Mouse (Mus musculus) neural tube, embryonic 12.5 days (tissue): ENCODE data around the gene Ncoa6. TPM values are rescaled to one million over a fixed set of nuclear protein-coding genes. Genes with fewer than 3 reads are reported as not detected.

ENCODE experiments used
- ATAC-seq: fragments of 200-750 bp; cut with Nextera tagmentation; 2 replicates; pipeline ENCODE4 v1.8.0; 2017; ENCODE audit warnings: low read depth, mild to moderate bottlenecking, moderate TSS enrichment, moderate library complexity; ENCODE audit not compliant: low FRiP score
- H3K27ac ChIP-seq: fragments of 300-500 bp; sonication (generic); 2 replicates; pipeline ENCODE4 v1.5.1; 2016
- H3K27me3 ChIP-seq: fragments of 300-500 bp; sonication (generic); replicated peaks from 2 replicates; pipeline ENCODE4 v1.6.1; 2016; ENCODE audit warnings: mild to moderate bottlenecking
- H3K36me3 ChIP-seq: fragments of 300-500 bp; sonication (generic); 2 replicates; pipeline ENCODE4 v1.6.1; 2016; ENCODE audit warnings: mild to moderate bottlenecking
- H3K4me1 ChIP-seq: fragments of 300-500 bp; sonication (generic); 2 replicates; pipeline ENCODE4 v1.6.1; 2016
- H3K4me2 ChIP-seq: fragments of 300-500 bp; sonication (generic); replicated peaks from 2 replicates; pipeline ENCODE4 v1.6.1; 2016; ENCODE audit warnings: mild to moderate bottlenecking
- H3K4me3 ChIP-seq: fragments of 300-500 bp; sonication (generic); 2 replicates; pipeline ENCODE4 v1.5.1; 2016
- H3K9ac ChIP-seq: fragments of 300-500 bp; sonication (generic); 2 replicates; pipeline ENCODE4 v1.6.1; 2016; ENCODE audit warnings: mild to moderate bottlenecking
- H3K9me3 ChIP-seq: fragments of 300-500 bp; sonication (generic); 2 replicates; pipeline ENCODE4 v1.6.1; 2016; ENCODE audit warnings: mild to moderate bottlenecking
- WGBS: fragments of 180-500 bp; shearing (Covaris S2); methylation state at CpG from one replicate; pipeline ENCODE4 v1.1.7; 2016; 5-methylcytosine and 5-hydroxymethylcytosine counted together
- polyA plus RNA-seq: library from polyadenylated mRNA; unstranded; fragments of >200 nt; fragmentation: Nextera tagmentation; extraction: Ambion mirVana; gene quantifications from 2 replicates; pipeline ENCODE4 v1.2.1, GENCODE M21; 2016

Ncoa6 gene
- 24.5 and 27.7 TPM in 2 replicates for polyA plus RNA-seq

DNA sequence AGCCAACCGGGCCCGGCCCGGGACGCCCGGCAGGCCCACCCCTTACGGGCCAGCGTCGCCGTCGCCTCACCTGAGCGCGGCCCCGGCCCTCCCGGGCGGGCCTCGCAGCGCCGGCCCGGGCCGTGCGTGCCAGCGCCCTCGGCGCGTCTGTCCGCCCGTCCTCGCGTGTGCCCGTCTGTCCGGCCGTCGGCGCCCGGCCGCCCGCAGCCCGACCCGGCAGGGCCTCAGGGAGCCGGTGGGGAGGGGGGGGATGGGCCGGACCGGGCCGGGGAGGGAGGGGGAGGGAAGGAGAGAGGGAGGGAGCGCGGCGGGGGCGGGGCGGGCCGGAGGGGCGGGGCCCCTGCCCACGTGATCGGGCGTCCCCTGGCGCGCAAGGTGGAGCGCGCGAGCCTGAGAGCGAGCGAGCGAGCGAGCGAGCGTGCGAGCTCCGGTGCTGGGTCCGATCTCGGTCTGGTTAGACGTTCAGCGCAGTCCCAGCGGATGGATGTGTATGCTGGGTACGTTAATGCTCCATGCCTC lies at the start of gene Ncoa6:
TSS of gene Ncoa6 (minus strand) at position 325 of the 519 bp plus-strand sequence.
- peak within 1 kb of the TSS; percentile 75 for H3K4me2 ChIP-seq
- WGBS: under 1% methylated on average over 68 of the region's 72 CpGs
- H3K27me3 ChIP-seq: no peaks in the 10 kb centered on the region
- peak; percentile 82 for ATAC-seq
- H3K27ac ChIP-seq: peak within 1 kb of the TSS; percentile 79
- peak within 1 kb of the TSS; percentile 97 for H3K9ac ChIP-seq
- no peaks in the 10 kb centered on the region for H3K9me3 ChIP-seq
- H3K4me3 ChIP-seq: peak within 1 kb of the TSS; percentile 97
- H3K4me1 ChIP-seq: peaks cover 18% of the 10 kb centered on the region
- no peaks in the 10 kb centered on the region for H3K36me3 ChIP-seq

DNA sequence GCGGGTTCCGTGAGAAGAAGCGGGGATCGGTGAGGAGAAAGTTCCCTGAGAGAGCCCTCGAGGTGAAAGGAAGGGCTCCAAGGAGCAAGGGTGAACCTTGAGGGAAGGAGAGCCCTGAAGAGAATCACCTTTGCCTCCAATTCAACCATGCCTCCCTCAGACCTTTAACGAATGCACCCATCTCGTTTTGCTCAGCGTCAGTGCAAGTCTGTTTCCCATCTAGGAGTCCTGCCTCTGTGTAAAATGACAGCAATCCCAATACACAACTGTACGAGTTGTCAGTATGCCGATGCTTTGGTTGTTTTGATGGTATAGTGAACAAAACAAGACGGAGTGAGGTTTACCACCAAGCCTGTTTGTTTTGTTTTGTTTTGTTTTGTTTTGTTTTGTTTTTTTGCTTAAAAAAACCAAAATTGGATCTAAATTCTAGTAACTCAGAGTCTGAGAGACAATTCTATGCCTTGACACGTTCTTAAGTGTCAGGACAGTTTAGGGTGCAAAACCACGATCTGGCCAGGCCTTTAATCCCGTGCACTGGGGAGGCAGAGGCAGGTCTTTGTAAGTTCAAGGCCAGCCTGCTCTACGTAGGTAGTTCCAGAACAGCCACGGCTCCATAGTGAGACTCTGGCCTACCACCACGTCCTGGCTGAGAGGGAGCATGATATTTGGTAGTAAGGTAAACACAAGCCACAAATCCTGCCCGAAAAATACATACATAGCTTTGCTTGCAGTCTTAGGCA lies 45.0 kb upstream of the Ncoa6 start:
- ATAC-seq: no peak
- 28% methylated on average over 18 of the region's 18 CpGs for WGBS
- Histone ChIP-seq H3K27ac (0 out of 2 replicates have a peak overlapping the region, but pooled peaks have one; percentile 50), H3K4me1 (peaks cover 18% of the 10 kb centered on the region; the same call in 1 of the 2 replicates), H3K9me3 (no peaks in the 10 kb centered on the region), H3K4me3 (peak overlapping the region; percentile 50), H3K36me3 (no peaks in the 10 kb centered on the region), H3K9ac (peak overlapping the region; percentile 63), H3K4me2 (peak overlapping the region; percentile 81), H3K27me3 (no peaks in the 10 kb centered on the region)

DNA sequence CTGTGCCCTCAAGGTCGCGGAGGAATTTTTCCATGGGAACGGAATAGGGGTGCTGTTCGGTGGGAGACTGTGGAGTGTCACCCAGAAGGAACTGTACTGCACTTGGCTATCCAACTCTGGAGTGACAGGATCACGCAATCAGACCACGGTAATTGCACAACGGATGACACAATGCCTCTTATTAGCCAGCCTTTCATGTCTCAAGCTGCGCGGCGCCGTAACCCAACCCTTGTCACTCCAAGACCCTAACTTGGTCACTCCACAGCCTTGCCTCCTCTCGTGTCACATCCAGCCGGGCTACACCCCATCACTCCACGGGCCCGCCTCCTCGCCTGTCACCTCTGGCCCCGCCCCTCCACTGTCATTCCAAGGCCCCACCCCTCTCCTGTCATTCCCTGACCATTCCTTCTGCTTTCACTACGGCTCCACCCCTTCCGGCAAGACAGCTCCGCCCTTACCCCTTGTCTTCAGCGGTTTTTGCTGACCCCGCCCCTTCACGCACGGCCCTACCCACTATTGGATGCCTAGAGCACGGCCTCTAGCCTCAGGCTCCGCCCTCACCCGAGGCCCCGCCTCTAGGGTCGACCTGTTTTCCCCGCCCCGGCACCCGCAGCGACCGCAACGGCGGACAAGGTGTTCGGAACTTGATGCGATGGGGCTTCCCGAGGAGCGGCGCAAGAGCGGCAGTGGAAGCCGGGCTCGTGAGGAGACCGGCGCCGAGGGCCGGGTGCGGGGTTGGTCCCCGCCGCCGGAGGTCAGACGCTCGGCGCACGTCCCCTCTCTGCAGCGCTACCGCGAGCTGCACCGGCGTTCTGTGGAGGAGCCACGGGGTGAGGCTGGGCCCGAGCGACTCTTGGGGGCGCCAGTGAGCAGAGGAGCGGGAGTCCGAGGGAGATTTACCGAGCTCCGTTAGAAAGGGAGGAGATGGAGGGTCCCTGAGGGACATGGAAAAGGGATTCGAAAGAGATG lies 44.0 kb upstream of the Ncoa6 start, which contains the start of the genes Acss2 and Ggt7:
TSS of gene Acss2 (plus strand) at position 494 of the 969 bp plus-strand sequence.
TSS of gene Ggt7 (minus strand) at position 783 of the 969 bp plus-strand sequence.
- Histone ChIP-seq H3K9ac (peak within 1 kb of the TSS; percentile 63), H3K27ac (0 out of 2 replicates have a peak within 1 kb of the TSS, but pooled peaks have one; percentile 50), H3K36me3 (no peaks in the 10 kb centered on the region), H3K4me2 (peak within 1 kb of the TSS; percentile 81), H3K4me3 (peak within 1 kb of the TSS; percentile 50), H3K9me3 (no peaks in the 10 kb centered on the region), H3K4me1 (peaks cover 24% of the 10 kb centered on the region), H3K27me3 (no peaks in the 10 kb centered on the region)
- peak; percentile 99 for ATAC-seq
- WGBS: 3% methylated on average over 70 of the region's 70 CpGs

DNA sequence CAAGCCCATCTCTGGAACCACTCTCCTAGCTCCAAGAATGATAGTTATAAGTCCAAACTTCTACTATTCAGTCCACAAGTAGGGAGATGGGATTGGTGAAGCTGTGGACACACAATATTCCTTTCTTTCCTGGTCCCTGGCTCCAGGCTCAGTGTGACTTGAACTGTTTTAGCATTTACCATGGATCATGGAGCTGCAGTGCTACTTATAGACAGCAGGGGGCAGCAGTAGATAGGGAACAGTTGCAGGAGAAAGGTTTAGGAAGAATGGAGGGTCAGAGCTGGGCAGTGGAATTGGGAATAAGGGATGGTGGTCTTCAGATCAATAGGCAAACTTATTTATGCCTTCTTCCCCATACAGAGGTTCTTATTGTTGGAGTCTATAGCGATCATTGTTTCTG lies 42.2 kb upstream of the Ncoa6 start:
- Histone ChIP-seq H3K27me3 (no peaks in the 10 kb centered on the region), H3K4me2 (no peak overlapping the region), H3K4me3 (no peak overlapping the region), H3K27ac (no peak overlapping the region), H3K9ac (no peak overlapping the region), H3K9me3 (no peaks in the 10 kb centered on the region), H3K36me3 (no peaks in the 10 kb centered on the region), H3K4me1 (peaks cover 29% of the 10 kb centered on the region)
- ATAC-seq: no peak
- WGBS: 6% methylated on average over 1 of the region's 1 CpGs

DNA sequence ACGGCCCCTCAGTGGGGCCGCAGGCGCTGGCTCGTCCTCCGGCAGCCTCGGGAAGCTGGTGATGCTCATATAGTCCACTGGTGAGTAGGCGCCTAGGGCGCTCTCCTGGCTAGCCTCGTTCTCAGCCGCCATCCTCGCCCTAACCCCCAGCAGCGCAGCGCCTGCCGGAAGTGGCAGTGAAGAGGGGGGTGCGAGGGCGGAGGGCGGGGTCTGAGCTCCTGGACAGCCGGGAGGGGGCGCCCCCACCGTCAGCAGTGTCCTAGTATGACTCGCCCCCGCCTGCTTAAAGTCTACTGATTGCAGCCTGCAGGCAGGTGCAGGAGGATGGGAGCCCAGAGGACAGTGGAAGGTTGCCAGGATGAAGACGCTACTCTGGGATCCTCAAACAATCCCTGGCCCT lies 41.0 kb upstream of the Ncoa6 start:
- peak overlapping the region; percentile 82 for H3K4me2 ChIP-seq
- no peak overlapping the region for H3K27ac ChIP-seq
- no peaks in the 10 kb centered on the region for H3K36me3 ChIP-seq
- 1% methylated on average over 23 of the region's 23 CpGs for WGBS
- no peaks in the 10 kb centered on the region for H3K9me3 ChIP-seq
- ATAC-seq: peak; percentile 17; the same call in 1 of the 2 replicates
- no peaks in the 10 kb centered on the region for H3K27me3 ChIP-seq
- peaks cover 29% of the 10 kb centered on the region for H3K4me1 ChIP-seq
- H3K4me3 ChIP-seq: peak overlapping the region; percentile 60
- H3K9ac ChIP-seq: peak overlapping the region; percentile 71

DNA sequence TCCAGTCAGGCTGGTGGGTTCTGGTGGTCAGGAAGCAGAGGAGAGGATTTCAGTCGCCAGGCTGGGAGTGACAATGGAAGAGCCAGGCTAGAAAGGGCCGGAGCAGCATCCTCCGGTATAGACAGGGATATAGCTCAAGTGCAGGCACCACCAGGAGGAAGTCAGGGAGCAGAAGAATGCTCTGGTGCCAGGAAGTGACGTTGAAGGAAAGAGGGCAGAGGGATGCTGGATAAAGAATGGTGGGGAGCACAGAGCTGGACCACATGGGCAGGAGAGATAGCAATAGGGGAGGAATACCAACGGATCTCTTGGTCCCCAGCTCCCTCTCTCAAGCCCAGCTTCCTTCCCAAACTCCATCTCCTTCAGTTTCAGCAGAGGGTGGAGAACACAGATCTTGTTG lies 39.8 kb upstream of the Ncoa6 start:
- peak overlapping the region; percentile 82 for H3K4me2 ChIP-seq
- H3K9ac ChIP-seq: 0 out of 2 replicates have a peak overlapping the region, but pooled peaks have one; percentile 71
- no peaks in the 10 kb centered on the region for H3K36me3 ChIP-seq
- H3K4me1 ChIP-seq: peaks cover 24% of the 10 kb centered on the region
- H3K27ac ChIP-seq: no peak overlapping the region
- 0 out of 2 replicates have a peak overlapping the region, but pooled peaks have one; percentile 60 for H3K4me3 ChIP-seq
- WGBS: 79% methylated on average over 5 of the region's 5 CpGs
- no peak for ATAC-seq
- H3K27me3 ChIP-seq: no peaks in the 10 kb centered on the region
- no peaks in the 10 kb centered on the region for H3K9me3 ChIP-seq

DNA sequence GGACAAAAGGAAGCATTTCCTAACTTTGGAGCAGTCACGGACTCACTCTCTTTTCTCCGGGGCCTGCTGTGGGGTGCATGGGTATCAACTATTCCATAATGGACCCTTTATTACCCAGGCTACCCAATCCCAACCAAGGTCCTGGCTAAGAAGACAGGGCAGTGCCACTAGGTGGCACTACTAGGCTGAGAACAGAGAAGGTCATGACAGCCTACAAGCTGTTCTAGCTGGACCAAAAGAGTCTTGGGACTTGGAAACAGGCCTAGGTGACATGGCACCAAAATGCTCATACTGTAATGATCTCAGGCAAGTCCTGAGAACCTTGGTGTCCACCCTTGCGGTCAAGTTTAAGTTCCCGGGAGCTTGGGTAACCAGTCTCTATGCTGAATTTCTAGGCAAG lies 38.8 kb upstream of the Ncoa6 start:
- no peak overlapping the region for H3K27ac ChIP-seq
- H3K9ac ChIP-seq: no peak overlapping the region
- 0 out of 2 replicates have a peak overlapping the region, but pooled peaks have one; percentile 14 for H3K4me2 ChIP-seq
- no peaks in the 10 kb centered on the region for H3K9me3 ChIP-seq
- H3K36me3 ChIP-seq: no peaks in the 10 kb centered on the region
- no peaks in the 10 kb centered on the region for H3K27me3 ChIP-seq
- no peak overlapping the region for H3K4me3 ChIP-seq
- WGBS: 57% methylated on average over 4 of the region's 4 CpGs
- peaks cover 22% of the 10 kb centered on the region for H3K4me1 ChIP-seq
- no peak for ATAC-seq

DNA sequence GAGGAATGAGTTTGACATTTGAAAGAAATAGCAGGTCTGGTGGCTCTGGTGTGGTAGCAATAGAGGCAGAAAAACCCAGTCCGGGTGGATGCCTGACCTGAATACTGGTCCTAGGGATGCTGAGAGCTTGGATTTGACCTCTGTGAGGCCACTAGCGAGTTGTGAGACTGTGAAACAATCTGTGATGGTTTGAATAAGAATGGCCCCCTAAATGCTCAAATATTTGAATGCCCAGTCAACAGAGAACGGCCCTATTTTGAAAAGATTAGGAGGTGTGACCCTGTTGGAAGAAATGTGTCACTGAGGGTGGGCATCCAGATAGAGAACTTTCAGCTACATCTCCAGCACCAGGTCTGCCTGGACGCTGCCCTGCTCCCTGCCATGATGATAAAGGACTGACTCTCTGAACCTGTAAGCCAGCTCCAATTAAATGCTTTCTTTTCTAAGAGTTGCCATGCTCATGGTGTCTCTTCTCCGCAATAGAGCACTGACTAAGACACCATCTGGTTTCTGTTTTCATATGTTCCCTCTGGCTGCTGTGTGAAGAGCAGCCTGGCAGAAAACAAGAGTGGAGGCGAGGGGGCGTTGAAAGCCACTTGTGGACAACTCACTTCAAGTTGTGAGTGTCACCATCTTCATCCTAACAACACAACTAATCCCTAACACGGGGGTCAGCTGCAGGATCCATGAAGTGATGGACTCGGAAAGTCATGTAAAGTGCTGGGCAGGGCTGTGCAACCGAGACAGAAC lies 34.2 kb upstream of the Ncoa6 start:
- Histone ChIP-seq H3K36me3 (peaks cover 17% of the 10 kb centered on the region), H3K9ac (no peak overlapping the region), H3K27ac (no peak overlapping the region), H3K9me3 (no peaks in the 10 kb centered on the region), H3K4me2 (no peak overlapping the region), H3K4me1 (0 out of 2 replicates have a peak, but pooled peaks cover 5% of the 10 kb centered on the region), H3K27me3 (no peaks in the 10 kb centered on the region), H3K4me3 (no peak overlapping the region)
- ATAC-seq: no peak
- 81% methylated on average over 10 of the region's 10 CpGs for WGBS

DNA sequence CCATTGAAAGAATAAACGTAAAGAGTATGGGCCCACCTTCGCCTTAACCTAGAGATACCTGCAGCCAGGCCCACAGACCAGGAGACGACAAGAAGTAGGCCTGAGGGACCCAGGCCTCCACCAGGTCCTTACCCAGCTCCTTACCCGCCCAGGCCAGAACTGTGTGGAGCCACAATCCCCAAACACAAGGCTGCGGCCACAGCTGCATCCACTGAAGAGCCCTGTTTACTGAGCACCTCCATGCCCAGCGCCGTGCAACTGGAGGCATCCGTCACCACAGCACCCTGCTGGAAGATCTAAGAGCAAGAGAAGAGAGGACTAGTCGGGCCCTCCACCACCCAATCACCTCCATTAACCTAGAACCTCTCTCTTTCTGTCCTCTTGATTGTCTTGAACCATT lies 32.1 kb upstream of the Ncoa6 start:
- no peaks in the 10 kb centered on the region for H3K4me1 ChIP-seq
- H3K27ac ChIP-seq: no peak overlapping the region
- H3K4me3 ChIP-seq: no peak overlapping the region
- no peak overlapping the region for H3K9ac ChIP-seq
- peaks cover 23% of the 10 kb centered on the region for H3K36me3 ChIP-seq
- 94% methylated on average over 9 of the region's 9 CpGs for WGBS
- H3K4me2 ChIP-seq: no peak overlapping the region
- no peaks in the 10 kb centered on the region for H3K27me3 ChIP-seq
- ATAC-seq: no peak
- no peaks in the 10 kb centered on the region for H3K9me3 ChIP-seq

DNA sequence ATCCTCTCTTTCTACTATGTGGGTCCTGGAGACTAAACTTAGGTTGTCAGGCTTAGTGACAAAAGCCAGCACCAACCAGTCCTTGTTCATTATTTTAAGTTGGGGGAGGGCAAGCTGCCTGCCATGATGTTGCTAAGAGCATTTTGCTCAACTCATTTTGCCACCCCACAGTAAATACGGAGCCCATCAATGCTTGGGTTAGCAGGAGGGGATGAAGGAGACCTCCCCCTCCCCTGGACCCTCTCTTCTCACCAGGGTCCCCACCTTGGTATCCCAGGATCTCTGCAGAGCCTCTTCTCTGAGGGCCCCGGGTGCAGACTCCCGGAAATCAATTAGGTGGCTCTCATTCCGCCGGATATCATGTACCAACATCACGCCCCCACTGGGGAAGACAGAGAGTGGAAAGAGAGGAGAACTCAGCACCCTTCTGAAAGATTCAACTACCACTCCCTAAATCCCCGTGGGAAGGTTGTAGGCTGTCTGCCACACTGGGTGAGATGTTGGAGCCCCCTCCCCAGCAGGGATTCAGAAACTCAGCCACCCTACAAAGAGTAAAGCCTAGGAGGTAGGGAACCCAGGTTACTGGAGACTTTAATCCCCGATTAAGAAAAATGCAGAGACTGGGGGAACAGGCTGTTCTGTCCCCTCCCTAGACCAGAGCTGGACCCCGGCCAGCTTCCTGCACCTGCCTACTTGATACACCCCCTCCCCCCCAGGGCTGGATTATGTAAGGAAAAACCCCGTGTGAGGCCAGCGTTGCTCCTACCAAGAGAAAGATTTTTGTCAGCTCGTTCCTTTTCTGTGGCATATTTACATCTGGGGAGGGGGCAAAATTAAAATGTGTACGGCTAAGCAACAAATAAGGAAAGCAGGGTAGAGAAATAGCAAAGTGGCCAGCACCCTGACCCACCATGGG lies 31.0 kb upstream of the Ncoa6 start:
- Histone ChIP-seq H3K36me3 (peaks cover 33% of the 10 kb centered on the region), H3K27ac (no peak overlapping the region)
- 80% methylated on average over 13 of the region's 13 CpGs for WGBS

More for the DNA sequence above, 31.0 kb upstream of the Ncoa6 start:
- no peak for ATAC-seq
- H3K4me3 ChIP-seq: no peak overlapping the region
- H3K9me3 ChIP-seq: no peaks in the 10 kb centered on the region
- H3K9ac ChIP-seq: no peak overlapping the region
- H3K4me2 ChIP-seq: no peak overlapping the region
- H3K27me3 ChIP-seq: no peaks in the 10 kb centered on the region
- no peaks in the 10 kb centered on the region for H3K4me1 ChIP-seq
